Mouse (Mus musculus) embryo, embryonic 10 days (tissue): ENCODE data around the gene Prdm15.

ENCODE experiments used
- DNase-seq: peaks from one replicate; pipeline ENCODE4 v3.0.0-alpha.2; 2015; ENCODE audit warnings: low spot score

The Prdm15 gene

DNA sequence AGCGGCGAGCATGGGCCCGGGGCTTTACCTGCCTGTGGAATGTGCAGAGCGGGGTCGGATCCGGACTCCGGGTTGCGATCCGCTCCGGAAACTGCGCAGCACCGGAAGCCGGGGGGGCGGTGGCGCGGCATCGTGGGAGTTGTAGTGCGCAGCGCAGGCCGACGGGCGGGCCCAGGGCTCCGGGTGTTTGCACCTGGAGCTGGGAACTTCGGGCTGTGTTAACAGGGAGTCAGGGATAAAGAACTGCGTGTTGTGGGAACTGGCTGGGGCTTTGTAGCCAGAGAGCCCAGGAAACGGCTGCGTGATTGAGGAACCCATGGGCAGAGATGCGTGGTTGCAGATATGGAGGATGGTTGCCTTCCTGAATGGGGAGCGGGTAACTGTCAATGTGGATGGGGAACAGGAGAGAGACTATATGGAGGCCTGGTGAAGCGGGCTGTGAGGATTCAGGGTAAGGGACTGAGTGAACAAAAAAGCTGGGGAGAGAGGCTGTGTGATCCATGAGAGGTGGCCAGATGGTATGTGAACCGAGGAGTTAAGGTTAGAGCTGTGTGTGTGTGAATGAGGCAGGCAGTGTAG, at the start of gene Prdm15:
Gene Prdm15 (minus strand): TSS at position 110 of the 579 bp plus-strand sequence.
- peak; percentile 91 for DNase-seq

DNA sequence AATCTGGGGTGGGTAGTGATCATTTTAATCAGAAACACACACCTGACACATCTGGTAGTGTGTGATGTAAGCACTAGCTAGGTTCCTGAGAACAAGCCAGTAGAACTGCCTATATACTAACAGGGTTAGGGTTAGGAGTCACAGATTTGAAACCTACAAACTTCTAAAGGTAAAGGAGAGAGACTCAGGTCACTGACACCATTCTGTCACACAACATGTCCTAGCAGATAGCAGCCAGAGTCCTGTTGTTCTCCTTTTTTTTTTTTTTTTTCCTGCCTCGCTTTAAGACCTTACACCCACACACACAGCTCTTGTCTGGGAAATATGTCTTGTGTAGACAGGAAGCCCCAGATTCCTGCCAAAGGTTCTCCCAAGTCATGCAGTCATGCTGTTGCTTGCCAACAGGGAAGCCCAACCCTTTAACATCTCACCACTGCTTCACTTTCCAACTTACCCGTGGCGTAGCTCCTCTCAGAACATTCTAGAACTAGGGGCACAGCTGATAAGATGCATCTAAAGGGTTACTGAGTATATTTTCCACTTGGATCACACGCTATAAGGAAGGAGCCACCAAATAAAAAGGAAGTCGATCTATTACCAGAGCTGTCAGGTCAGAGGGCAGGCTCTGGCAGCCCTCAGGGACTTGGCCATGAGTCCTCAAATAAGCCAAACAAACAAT, 45.8 kb upstream of the Prdm15 start:
- DNase-seq: no peak

DNA sequence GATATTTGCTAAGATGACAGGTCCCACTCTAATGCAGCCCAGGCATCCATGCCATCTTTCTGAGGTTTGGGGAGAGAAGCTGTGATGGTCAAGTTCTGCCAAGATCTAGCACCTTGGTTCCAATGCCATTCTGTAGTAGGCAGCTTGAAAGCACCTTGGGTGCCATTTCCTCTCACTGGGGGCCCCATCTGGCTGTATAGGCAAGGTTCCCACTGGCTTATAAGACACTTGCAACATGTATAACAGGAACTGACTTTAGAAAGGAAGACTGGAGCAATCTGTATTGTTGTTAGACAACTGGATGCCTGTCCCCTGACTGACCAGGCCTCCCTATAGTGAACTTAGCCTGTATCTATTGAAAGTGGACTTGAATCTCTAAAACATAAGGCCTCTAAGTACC, 36.1 kb upstream of the Prdm15 start:
- no peak for DNase-seq

GRCm38 (mm10) chr16:97883696-97884095, 32.0 kb upstream of the Prdm15 start:
- no peak for DNase-seq

DNA sequence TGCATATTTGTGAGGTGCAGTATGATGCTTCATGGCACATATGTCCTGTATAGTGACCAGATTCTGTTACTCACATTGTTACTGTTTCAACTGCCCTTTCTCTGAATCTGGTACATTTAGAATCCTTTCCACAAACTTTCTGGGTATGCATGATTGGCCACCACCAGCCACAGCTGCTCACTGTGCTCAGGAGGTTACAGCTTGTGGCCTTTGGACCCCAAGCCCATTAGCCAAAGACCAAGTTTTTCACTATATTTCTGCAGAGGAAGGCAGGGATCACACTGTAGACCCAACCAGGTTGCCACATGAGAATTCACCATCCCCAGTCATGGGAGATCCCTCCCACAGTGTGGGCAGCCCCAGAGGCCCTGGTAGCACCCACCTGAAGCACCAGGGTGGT, 31.2 kb upstream of the Prdm15 start:
- DNase-seq: no peak

DNA sequence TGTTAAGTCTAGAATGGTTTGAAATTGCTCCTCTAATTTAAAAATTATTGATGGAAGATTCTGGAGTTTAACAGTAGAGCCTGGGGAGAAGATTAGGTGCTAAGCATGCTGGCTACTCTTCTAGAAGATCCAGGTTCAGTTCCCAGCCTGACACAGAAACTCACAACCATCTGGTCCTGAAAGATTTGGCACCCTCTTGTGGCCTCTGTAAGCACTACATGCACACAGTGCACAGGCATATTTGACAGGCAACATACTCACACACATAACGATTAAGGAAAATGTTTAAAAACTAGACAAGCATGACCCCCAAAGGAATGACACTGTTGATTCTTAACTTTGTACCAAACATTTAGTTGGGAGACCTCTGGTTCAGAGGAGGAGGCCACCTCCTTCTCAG, 27.5 kb upstream of the Prdm15 start:
- DNase-seq: peak; percentile 69

DNA sequence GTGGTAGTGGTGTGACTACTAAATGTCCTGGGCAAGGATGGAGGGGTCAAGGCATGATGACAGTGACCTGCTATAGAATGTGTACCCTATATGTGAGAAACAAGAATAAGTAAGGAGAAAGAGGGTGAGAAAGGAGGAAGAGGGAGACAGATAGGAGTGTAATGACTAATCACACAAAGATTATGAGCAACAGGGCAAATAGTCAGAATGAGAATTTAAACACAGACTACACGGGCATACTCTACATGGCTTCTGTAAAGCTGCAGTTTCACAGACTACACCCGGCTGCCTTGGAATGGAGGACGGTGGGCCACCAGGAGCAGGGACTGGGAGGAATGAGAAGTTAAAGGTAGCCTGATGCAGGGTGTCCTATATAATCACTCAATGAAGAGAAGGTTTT, 25.9 kb upstream of the Prdm15 start:
- DNase-seq: no peak

- no peak for DNase-seq
These were observed 23.5 kb upstream of the Prdm15 start for GRCm38 (mm10) chr16:97875101-97875500.

- no peak for DNase-seq
These were observed 22.7 kb upstream of the Prdm15 start for GRCm38 (mm10) chr16:97874376-97874775.

DNA sequence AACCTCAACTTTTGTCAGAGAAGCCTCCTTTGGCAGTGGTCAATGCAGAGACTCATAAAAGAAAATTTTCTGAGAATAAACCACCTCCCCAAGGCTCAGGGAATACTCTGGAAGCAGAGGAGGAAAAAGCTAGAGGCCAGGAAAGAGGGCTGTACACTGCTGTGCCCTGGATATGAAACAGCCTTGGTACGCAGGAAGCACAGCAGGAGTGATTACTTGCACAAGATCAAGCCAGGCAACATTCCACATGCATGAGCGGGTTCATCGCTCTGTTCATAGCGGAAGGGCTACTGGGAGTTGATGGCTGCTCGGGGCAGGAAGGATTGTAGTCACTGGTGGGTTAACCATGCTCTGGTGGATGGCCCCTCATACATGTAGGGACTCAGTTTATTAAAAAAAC, 21.0 kb upstream of the Prdm15 start:
- DNase-seq: no peak

- no peak for DNase-seq
These were observed 17.8 kb upstream of the Prdm15 start for GRCm38 (mm10) chr16:97869193-97870102.

GRCm38 (mm10) chr16:97863932-97864467, 12.3 kb upstream of the Prdm15 start:
- DNase-seq: no peak

- no peak for DNase-seq
These were observed 4.4 kb upstream of the Prdm15 start for GRCm38 (mm10) chr16:97856050-97856449.

- DNase-seq: peak; percentile 81
These were observed 449 bp downstream of the Prdm15 start for GRCm38 (mm10) chr16:97851061-97851740.

DNA sequence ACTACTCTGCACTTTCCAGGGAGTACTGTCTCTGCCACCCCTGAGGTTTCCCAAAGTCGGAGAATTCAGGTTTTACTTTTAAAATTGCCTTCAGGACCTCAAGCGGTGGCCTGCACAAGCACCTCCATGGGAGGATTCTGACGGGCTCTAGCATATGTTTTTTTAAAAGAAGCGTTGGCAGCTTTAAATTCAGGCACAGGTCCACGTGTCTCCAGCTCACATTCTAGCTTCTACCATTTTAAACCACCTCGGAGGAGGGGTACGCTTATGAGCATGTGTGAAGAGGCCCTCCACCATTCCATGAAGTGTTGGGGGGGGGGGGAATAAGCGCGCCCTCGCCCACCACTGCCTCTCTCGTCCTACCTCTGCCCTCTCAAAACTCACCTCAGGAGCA, 986 bp downstream of the Prdm15 start:
- peak; percentile 46 for DNase-seq

- DNase-seq: no peak
These were observed 2.8 kb downstream of the Prdm15 start for GRCm38 (mm10) chr16:97848832-97849231.

- no peak for DNase-seq
These were observed 6.4 kb downstream of the Prdm15 start for GRCm38 (mm10) chr16:97844967-97845937.

DNA sequence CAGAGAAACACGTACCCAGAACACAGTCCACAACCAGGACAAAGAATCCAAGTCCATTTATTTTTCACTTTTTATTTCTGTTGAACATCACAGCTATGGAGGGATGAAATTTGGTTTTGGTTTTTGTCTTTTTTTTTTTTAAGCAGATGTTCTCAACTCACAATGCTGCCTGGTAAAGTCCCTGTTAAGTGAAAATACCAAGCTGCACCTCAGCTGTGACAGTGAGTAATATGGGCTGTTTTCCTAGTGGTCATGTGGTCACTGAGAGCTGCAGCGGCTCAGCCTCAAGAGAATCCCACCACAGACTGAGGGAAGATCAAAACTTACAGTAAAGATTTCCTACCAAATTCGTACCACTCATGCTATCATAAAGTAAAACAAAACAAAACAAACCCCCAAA, 19.5 kb downstream of the Prdm15 start:
- DNase-seq: no peak

DNA sequence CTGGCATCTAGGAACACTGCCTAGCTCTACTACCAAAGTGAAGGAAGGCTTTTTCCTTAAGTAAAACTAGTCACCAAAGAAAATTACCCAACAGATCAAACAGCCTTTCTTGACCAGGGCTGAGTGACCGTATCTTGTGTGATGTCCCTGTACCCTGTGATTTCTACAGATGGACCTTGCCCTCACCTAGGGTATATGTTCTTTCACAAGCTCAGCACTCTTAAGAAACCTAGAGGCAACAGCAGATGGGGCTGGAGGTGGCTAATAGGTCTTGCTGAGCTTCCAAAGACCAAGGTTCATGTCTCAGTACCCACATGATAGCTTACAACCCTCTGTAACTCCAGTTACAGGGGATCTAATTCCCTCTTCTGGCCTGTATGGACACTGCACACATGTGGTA, 23.4 kb downstream of the Prdm15 start:
- no peak for DNase-seq

- no peak for DNase-seq
These were observed 28.2 kb downstream of the Prdm15 start for GRCm38 (mm10) chr16:97823311-97824007.
